Mouse (Mus musculus): ENCODE data around the gene Efna2.

DNA sequence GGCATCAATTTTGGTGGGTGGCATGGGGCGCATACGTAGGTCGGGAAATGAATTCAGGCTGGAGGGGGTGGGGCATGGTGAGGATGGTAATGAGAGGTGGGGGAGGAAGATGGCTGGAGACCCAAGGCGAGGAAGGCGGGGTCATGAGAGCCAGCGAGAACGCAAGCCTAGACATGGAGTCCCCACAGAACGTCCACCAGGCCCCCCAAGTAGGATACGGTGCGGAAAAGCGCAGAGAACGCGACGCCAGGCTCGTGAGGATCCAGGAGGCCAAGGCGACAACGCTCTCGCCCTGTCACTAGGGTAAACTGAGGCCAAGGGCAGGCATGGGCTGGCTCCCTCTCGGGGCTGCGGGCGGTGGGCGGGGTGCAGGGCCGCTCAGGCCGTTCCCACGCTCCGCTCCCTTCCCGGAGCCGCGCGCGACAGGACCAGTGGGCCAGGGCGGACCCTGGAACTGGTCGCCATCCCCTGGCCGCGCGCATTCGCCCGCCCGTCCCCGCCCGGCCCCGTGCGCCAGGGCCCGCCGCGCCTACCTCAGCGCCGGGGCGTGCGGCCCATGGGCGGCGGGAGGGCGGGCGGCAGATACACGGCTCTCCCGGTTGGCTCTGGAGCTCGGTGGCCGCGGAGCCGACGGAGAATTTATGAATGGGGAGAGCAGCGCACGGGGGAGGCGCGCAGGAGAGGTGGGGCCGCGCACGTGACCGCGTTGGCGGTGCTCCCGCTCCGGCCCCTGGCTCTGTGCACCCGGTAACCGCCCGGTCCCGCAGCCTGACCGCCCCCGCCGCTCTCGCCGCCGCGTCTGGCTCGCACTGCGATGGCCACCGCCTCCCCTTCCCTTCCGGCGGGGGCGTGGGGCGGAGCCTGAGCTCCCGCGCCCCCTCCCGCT is 40.5 kb upstream of the Efna2 start, which contains the start of gene Atp5d:
- no peak for TF ChIP-seq POLR2A (IDR thresholded peaks at IDR 0.05; ENCODE audit: low read depth, low read length)
- TF ChIP-seq CTCF (IDR thresholded peaks at IDR 0.05; ENCODE audit: extremely low read depth, insufficient read depth, insufficient read length, insufficient replicate concordance): no peak

Data from spleen, adult 2 months (tissue).